Mouse (Mus musculus): ENCODE results near the gene Oas1f. TPM values are rescaled to one million over a fixed set of nuclear protein-coding genes. Genes with fewer than 3 reads are reported as not detected.
A peak's percentile ranks its signal among the peaks of the same experiment; 100 is the strongest.
"Not testable (repeated sequence)": the region's sequence is repeated elsewhere in the genome, so short reads cannot be mapped to it uniquely, and the experiment has no call there.

The Oas1f gene
- total RNA-seq (2012; rRNA removed), result 0.45 and 1.1 TPM in 2 replicates

GRCm38 (mm10) chr5:120847067-120847466 is at the start of gene Oas1f:
Gene Oas1f, plus strand, starts transcription at chr5:120847367.
- no peak for DNase-seq (ENCODE audit: low read depth, low spot score)
- H3K36me3 ChIP-seq (ENCODE audit: control insufficient read depth, insufficient read depth, low read length, poor library complexity, severe bottlenecking), result no peaks in the 10 kb centered on the region

GRCm38 (mm10) chr5:120798147-120798546 is 49.0 kb upstream of the Oas1f start:
- DNase-seq (ENCODE audit: low read depth, low spot score); H3K27ac ChIP-seq (ENCODE audit: insufficient read depth, low read depth, low read length, poor library complexity, severe bottlenecking); H3K4me1 ChIP-seq (ENCODE audit: control insufficient read depth in 2 of 2, insufficient read depth in 2 of 2, low read length in 2 of 2, poor library complexity in 1 of 2); in situ Hi-C loops (cut with MboI; ENCODE audit: low sequenced_read_pairs in 2 of 2, unreplicated experiment in 2 of 2); H3K36me3 ChIP-seq (ENCODE audit: control insufficient read depth, insufficient read depth, low read length, poor library complexity, severe bottlenecking); H3K4me3 ChIP-seq (ENCODE audit: insufficient read depth in 1 of 2, low read depth in 1 of 2, low read length in 2 of 2, poor library complexity in 1 of 2, severe bottlenecking in 1 of 2); H3K9me3 ChIP-seq (ENCODE audit: control insufficient read depth, insufficient read depth, low read depth, low read length); H3K9ac ChIP-seq (ENCODE audit: insufficient read depth, low read depth, low read length, poor library complexity, severe bottlenecking): not testable (repeated sequence)

More at GRCm38 (mm10) chr5:120847067-120847466, at the start of gene Oas1f:
- TF ChIP-seq ZC3H11A (IDR thresholded peaks at IDR 0.05; ENCODE audit: borderline replicate concordance, low read depth, low read length) (no peak), CHD2 (IDR thresholded peaks at IDR 0.05; ENCODE audit: low read depth, low read length) (no peak), MAFK (IDR thresholded peaks at IDR 0.05; ENCODE audit: insufficient read depth, low read depth, low read length) (no peak), HCFC1 (IDR thresholded peaks at IDR 0.05; ENCODE audit: borderline replicate concordance, insufficient read depth, low read length) (no peak), ZNF384 (IDR thresholded peaks at IDR 0.05; ENCODE audit: low read depth, low read length) (no peak)
- in situ Hi-C loops (cut with MboI; ENCODE audit: low sequenced_read_pairs in 2 of 2, unreplicated experiment in 2 of 2), result no loop called here
- no peak within 1 kb of the TSS for H3K27ac ChIP-seq (ENCODE audit: insufficient read depth, low read depth, low read length, poor library complexity, severe bottlenecking)
- H3K4me3 ChIP-seq (ENCODE audit: insufficient read depth in 1 of 2, low read depth in 1 of 2, low read length in 2 of 2, poor library complexity in 1 of 2, severe bottlenecking in 1 of 2), result no peak within 1 kb of the TSS
- no peak within 1 kb of the TSS for H3K9ac ChIP-seq (ENCODE audit: insufficient read depth, low read depth, low read length, poor library complexity, severe bottlenecking)
- 0 out of 4 replicates have a peak, but pooled peaks cover 0 to 1% of the 10 kb centered on the region in 2 experiments for H3K4me1 ChIP-seq (ENCODE audit: control insufficient read depth in 2 of 2, insufficient read depth in 2 of 2, low read length in 2 of 2, poor library complexity in 1 of 2)
- no peaks in the 10 kb centered on the region for H3K9me3 ChIP-seq (ENCODE audit: control insufficient read depth, insufficient read depth, low read depth, low read length)

GRCm38 (mm10) chr5:120798943-120799342 is 48.2 kb upstream of the Oas1f start:
- H3K36me3 ChIP-seq (ENCODE audit: control insufficient read depth, insufficient read depth, low read length, poor library complexity, severe bottlenecking); DNase-seq (ENCODE audit: low read depth, low spot score); in situ Hi-C loops (cut with MboI; ENCODE audit: low sequenced_read_pairs in 2 of 2, unreplicated experiment in 2 of 2); H3K9me3 ChIP-seq (ENCODE audit: control insufficient read depth, insufficient read depth, low read depth, low read length); H3K9ac ChIP-seq (ENCODE audit: insufficient read depth, low read depth, low read length, poor library complexity, severe bottlenecking); H3K4me1 ChIP-seq (ENCODE audit: control insufficient read depth in 2 of 2, insufficient read depth in 2 of 2, low read length in 2 of 2, poor library complexity in 1 of 2); H3K27ac ChIP-seq (ENCODE audit: insufficient read depth, low read depth, low read length, poor library complexity, severe bottlenecking); H3K4me3 ChIP-seq (ENCODE audit: insufficient read depth in 1 of 2, low read depth in 1 of 2, low read length in 2 of 2, poor library complexity in 1 of 2, severe bottlenecking in 1 of 2): not testable (repeated sequence)

GRCm38 (mm10) chr5:120803596-120803995 is 43.6 kb upstream of the Oas1f start:
- Histone ChIP-seq H3K4me3 (ENCODE audit: insufficient read depth in 1 of 2, low read depth in 1 of 2, low read length in 2 of 2, poor library complexity in 1 of 2, severe bottlenecking in 1 of 2) (no peak overlapping the region), H3K4me1 (ENCODE audit: control insufficient read depth in 2 of 2, insufficient read depth in 2 of 2, low read length in 2 of 2, poor library complexity in 1 of 2) (no peaks in the 10 kb centered on the region; a peak in 1 of 4 replicates), H3K9me3 (ENCODE audit: control insufficient read depth, insufficient read depth, low read depth, low read length) (no peaks in the 10 kb centered on the region), H3K36me3 (ENCODE audit: control insufficient read depth, insufficient read depth, low read length, poor library complexity, severe bottlenecking) (no peaks in the 10 kb centered on the region), H3K27ac (ENCODE audit: insufficient read depth, low read depth, low read length, poor library complexity, severe bottlenecking) (no peak overlapping the region), H3K9ac (ENCODE audit: insufficient read depth, low read depth, low read length, poor library complexity, severe bottlenecking) (no peak overlapping the region)
- in situ Hi-C loops (cut with MboI; ENCODE audit: low sequenced_read_pairs in 2 of 2, unreplicated experiment in 2 of 2), result no loop called here
- DNase-seq (ENCODE audit: low read depth, low spot score), result no peak
- no peak for TF ChIP-seq MAFK (IDR thresholded peaks at IDR 0.05; ENCODE audit: insufficient read depth, low read depth, low read length)
- TF ChIP-seq ZC3H11A (IDR thresholded peaks at IDR 0.05; ENCODE audit: borderline replicate concordance, low read depth, low read length), result no peak
- no peak for TF ChIP-seq CHD2 (IDR thresholded peaks at IDR 0.05; ENCODE audit: low read depth, low read length)
- no peak for TF ChIP-seq ZNF384 (IDR thresholded peaks at IDR 0.05; ENCODE audit: low read depth, low read length)
- TF ChIP-seq HCFC1 (IDR thresholded peaks at IDR 0.05; ENCODE audit: borderline replicate concordance, insufficient read depth, low read length), result no peak

- DNase-seq (ENCODE audit: low read depth, low spot score), result peak; percentile 78
- H3K27ac ChIP-seq (ENCODE audit: insufficient read depth, low read depth, low read length, poor library complexity, severe bottlenecking), result no peak overlapping the region
- H3K9me3 ChIP-seq (ENCODE audit: control insufficient read depth, insufficient read depth, low read depth, low read length), result no peaks in the 10 kb centered on the region
- TF ChIP-seq CHD2 (IDR thresholded peaks at IDR 0.05; ENCODE audit: low read depth, low read length) (no peak), MAFK (IDR thresholded peaks at IDR 0.05; ENCODE audit: insufficient read depth, low read depth, low read length) (no peak), HCFC1 (IDR thresholded peaks at IDR 0.05; ENCODE audit: borderline replicate concordance, insufficient read depth, low read length) (no peak), ZC3H11A (IDR thresholded peaks at IDR 0.05; ENCODE audit: borderline replicate concordance, low read depth, low read length) (no peak), ZNF384 (IDR thresholded peaks at IDR 0.05; ENCODE audit: low read depth, low read length) (no peak)
- H3K4me3 ChIP-seq (ENCODE audit: insufficient read depth in 1 of 2, low read depth in 1 of 2, low read length in 2 of 2, poor library complexity in 1 of 2, severe bottlenecking in 1 of 2), result no peak overlapping the region
- H3K36me3 ChIP-seq (ENCODE audit: control insufficient read depth, insufficient read depth, low read length, poor library complexity, severe bottlenecking), result no peaks in the 10 kb centered on the region
- peaks cover 4 to 6% of the 10 kb centered on the region in 2 experiments; a peak in 2 of 4 replicates for H3K4me1 ChIP-seq (ENCODE audit: control insufficient read depth in 2 of 2, insufficient read depth in 2 of 2, low read length in 2 of 2, poor library complexity in 1 of 2)
- no peak overlapping the region for H3K9ac ChIP-seq (ENCODE audit: insufficient read depth, low read depth, low read length, poor library complexity, severe bottlenecking)
- in situ Hi-C loops (cut with MboI; ENCODE audit: low sequenced_read_pairs in 2 of 2, unreplicated experiment in 2 of 2), result no loop called here
Observed at GRCm38 (mm10) chr5:120806458-120806857, 40.7 kb upstream of the Oas1f start.

Measured in ES-E14 (cell line).